Mouse (Mus musculus) myocyte (in vitro differentiated cells): ENCODE measurements around the gene Fam118a.

Source experiments
- POLR2A ChIP-seq: IDR thresholded peaks from one replicate; pipeline ENCODE4 v1.6.1; 2011; ENCODE audit warnings: low read depth, mild to moderate bottlenecking, control low read depth, moderate library complexity; ENCODE audit not compliant: insufficient read length
- POLR2AphosphoS2 ChIP-seq: IDR thresholded peaks from one replicate; pipeline ENCODE4 v1.6.1; 2011; ENCODE audit warnings: low read depth, control low read depth; ENCODE audit not compliant: insufficient read length
- TCF12 ChIP-seq: IDR thresholded peaks from one replicate; pipeline ENCODE4 v1.6.1; 2011; ENCODE audit warnings: mild to moderate bottlenecking, control low read depth; ENCODE audit not compliant: poor library complexity, insufficient read depth, severe bottlenecking

DNA sequence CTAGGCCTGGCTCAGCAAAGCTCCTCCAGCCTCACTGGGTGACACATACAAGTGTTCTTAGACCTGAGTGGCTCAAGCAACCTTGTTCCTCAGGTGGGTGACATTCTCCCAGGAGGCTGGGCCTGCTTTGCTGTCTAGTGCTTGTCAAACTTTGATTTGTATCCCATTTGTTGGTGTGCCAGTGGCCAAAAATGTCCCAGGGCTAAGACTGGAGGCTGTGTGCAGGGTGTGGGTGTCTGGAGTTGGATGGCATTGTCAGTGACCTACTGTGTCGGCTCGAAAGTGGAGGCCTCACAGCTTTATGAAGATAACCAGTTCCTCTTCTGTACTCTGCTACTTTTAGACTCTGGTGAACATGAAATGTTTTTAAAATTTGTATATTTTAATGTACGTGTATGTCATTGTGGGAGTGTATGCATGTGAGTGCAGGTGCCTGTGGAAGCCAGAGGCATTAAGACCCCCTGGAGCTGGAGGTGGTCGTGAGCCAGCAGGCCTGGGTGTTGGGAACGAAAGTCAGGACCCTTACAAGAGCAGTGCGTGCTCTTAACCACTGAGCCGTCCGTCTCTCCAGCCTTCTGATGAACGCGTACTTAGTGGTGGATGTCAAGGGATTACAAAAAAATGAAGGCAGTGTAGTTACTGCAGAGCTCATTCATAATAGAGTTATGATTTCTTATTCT lies 12.9 kb downstream of the Fam118a start:
- TF ChIP-seq POLR2AphosphoS2, result no peak
- no peak for TF ChIP-seq POLR2A
- no peak for TF ChIP-seq TCF12
